Mouse (Mus musculus) erythroblast, embryonic 14.5 days (primary cell): Measurements from ENCODE around the gene Gna15.

Experiments
- GATA1 ChIP-seq: IDR thresholded peaks from 2 replicates; pipeline ENCODE4 v1.6.1; 2012; ENCODE audit warnings: low read length, inconsistent platforms, mixed read lengths
- TAL1 ChIP-seq: IDR thresholded peaks from 3 replicates; pipeline ENCODE4 v1.6.1; 2012; ENCODE audit warnings: low read length, inconsistent platforms, mixed read lengths

- TF ChIP-seq GATA1 (no peak), TAL1 (no peak)
Observed at GRCm38 (mm10) chr10:81460951-81461350, 63.1 kb downstream of the Gna15 start.
